Mouse (Mus musculus) stomach, postnatal 0 days (tissue): ENCODE measurements around the gene Dock8.

Experiments used
- CTCF ChIP-seq: IDR thresholded peaks from 2 replicates; pipeline ENCODE4 v1.5.1; 2016; ENCODE audit warnings: antibody characterized with exemption, low read depth, mild to moderate bottlenecking, moderate library complexity
- EP300 ChIP-seq: optimal IDR thresholded peaks from 2 replicates; pipeline ENCODE3; 2016; ENCODE audit warnings: antibody characterized with exemption

DNA sequence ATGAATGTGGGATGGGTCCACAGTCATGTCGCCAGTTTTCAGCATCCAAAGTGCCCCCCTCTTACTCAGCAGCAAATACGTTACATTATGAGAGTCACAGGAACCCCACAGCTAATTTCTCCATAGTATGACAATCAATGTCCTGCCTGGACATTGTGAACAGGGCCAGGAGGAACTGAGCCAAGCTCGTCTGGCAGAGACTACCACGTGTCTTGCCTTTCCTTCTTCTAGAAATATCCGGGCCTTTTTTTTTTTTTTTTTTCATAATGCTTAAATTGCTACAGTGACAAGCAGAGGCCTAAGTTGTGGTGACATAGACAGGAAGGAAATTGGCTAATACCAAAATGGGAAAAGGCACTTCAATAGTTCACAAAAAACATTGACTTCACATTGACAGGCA, 10.5 kb upstream of the Dock8 start:
- TF ChIP-seq CTCF = no peak
- TF ChIP-seq EP300 = no peak
